Mouse (Mus musculus): ENCODE measurements around the gene Znhit1. TPM values are rescaled to one million over a fixed set of nuclear protein-coding genes. Genes with fewer than 3 reads are reported as not detected.

The Znhit1 gene
- polyA plus RNA-seq (2012; rRNA removed): 47.6 and 92.2 TPM in 2 replicates

DNA sequence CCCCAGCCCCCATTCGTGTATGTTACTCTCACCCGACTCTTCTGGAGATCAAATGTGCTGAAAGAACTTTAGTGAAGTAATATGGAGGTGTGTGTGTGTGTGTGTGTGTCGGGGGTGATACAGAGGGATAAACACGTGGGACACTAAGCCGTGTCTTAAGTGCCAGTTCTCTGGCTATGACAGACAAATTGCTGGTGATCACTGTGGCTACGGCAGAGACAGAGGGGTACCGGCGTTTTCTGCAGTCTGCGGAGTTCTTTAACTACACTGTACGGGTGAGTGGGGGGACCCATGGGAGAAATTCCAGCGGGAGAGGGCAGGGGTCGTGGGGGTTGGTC lies at the start of gene Znhit1:
Gene Znhit1, minus strand, starts transcription at position 88 of the 338 bp plus-strand sequence.
- Histone ChIP-seq H3K36me3 (ENCODE audit: control insufficient read depth, insufficient read depth, low read length) (peaks cover 18% of the 10 kb centered on the region), H3K27ac (ENCODE audit: insufficient read depth, low read depth, low read length) (peak within 1 kb of the TSS; percentile 75), H3K4me3 (ENCODE audit: low read depth, low read length) (peak within 1 kb of the TSS; percentile 96), H3K4me1 (ENCODE audit: control insufficient read depth, insufficient read depth, insufficient read length, low read length) (peaks cover 9% of the 10 kb centered on the region; the same call in 1 of the 2 replicates), H3K27me3 (ENCODE audit: control insufficient read depth, insufficient read depth, low read length) (no peaks in the 10 kb centered on the region)
- WGBS: 14% methylated on average over 12 of the region's 12 CpGs
- TF ChIP-seq CTCF (IDR thresholded peaks at IDR 0.05; ENCODE audit: extremely low read depth, insufficient read length, insufficient replicate concordance, low read depth, low read length): no peak
- TF ChIP-seq POLR2A (IDR thresholded peaks at IDR 0.05; ENCODE audit: low read depth, low read length): no peak

DNA sequence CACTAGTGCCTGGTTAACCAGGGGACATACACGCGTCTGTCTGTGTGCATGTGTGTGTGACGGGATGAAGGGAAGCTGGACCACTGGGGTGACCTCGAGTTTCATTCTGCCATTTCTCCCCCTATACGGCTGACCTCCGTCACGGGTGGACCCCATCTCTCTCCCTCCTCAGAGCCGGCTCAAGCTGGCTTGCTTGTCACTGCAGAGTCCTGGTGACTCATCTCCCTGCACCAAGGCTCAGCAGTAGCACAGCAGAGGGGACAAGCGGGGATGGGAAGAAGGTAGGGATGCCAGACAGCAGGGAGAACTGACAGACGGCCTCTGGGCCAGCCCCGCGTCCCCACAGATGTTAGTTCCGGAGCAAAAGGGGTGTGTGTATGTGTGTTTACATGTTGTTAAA lies 48.4 kb upstream of the Znhit1 start:
- Histone ChIP-seq H3K36me3 (ENCODE audit: control insufficient read depth, insufficient read depth, low read length) (peaks cover 45% of the 10 kb centered on the region), H3K4me3 (ENCODE audit: low read depth, low read length) (no peak overlapping the region), H3K4me1 (ENCODE audit: control insufficient read depth, insufficient read depth, insufficient read length, low read length) (peaks cover 25% of the 10 kb centered on the region), H3K27me3 (ENCODE audit: control insufficient read depth, insufficient read depth, low read length) (peaks cover 9% of the 10 kb centered on the region), H3K27ac (ENCODE audit: insufficient read depth, low read depth, low read length) (no peak overlapping the region)
- 90% methylated on average over 13 of the region's 13 CpGs for WGBS
- TF ChIP-seq POLR2A (IDR thresholded peaks at IDR 0.05; ENCODE audit: low read depth, low read length): no peak
- no peak for TF ChIP-seq CTCF (IDR thresholded peaks at IDR 0.05; ENCODE audit: extremely low read depth, insufficient read length, insufficient replicate concordance, low read depth, low read length)

DNA sequence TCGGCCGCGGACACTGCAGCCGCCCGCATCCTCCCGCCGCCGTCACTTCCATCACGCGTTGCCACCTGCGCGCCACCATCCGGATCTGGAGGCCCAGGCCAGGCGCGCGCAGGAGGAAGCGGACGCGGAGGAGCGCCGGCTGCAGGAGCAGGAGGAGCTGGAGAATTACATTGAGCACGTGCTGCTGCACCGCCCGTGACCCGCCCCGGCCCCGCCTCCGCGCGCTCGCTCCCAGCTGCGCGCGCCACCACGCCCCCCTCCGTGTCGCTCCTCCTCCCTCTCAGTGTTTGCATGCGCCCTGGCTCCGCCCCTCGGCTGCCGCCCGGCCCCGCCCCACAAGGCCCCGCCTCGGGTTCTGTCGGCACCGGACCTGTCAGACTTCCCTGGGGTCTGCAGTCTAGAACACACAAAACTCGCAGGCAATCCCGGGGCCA lies 44.8 kb upstream of the Znhit1 start:
- no peak overlapping the region for H3K27ac ChIP-seq (ENCODE audit: insufficient read depth, low read depth, low read length)
- peaks cover 19% of the 10 kb centered on the region for H3K36me3 ChIP-seq (ENCODE audit: control insufficient read depth, insufficient read depth, low read length)
- WGBS: under 1% methylated on average over 49 of the region's 49 CpGs
- TF ChIP-seq CTCF (IDR thresholded peaks at IDR 0.05; ENCODE audit: extremely low read depth, insufficient read length, insufficient replicate concordance, low read depth, low read length): no peak
- no peak for TF ChIP-seq POLR2A (IDR thresholded peaks at IDR 0.05; ENCODE audit: low read depth, low read length)
- peak overlapping the region; percentile 62 for H3K4me3 ChIP-seq (ENCODE audit: low read depth, low read length)
- H3K27me3 ChIP-seq (ENCODE audit: control insufficient read depth, insufficient read depth, low read length): peaks cover 33% of the 10 kb centered on the region
- H3K4me1 ChIP-seq (ENCODE audit: control insufficient read depth, insufficient read depth, insufficient read length, low read length): peaks cover 29% of the 10 kb centered on the region

DNA sequence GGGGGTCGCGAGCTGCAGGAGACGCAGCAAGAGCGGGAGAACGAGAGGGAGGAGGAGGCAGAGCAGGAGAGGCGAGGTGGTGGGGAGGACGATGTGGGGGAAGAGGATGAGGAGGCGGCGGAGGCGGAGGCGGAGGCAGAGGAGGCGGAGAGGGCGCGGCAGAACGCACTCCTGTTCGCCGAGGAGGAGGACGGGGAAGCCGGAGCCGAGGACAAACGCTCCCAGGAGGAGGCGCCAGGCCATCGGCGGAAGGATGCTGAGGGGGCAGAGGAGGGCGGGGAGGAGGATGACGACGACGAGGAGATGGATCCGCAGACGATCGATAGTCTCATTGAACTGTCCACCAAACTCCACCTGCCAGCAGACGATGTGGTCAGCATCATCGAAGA lies 44.2 kb upstream of the Znhit1 start:
- WGBS: 2% methylated on average over 33 of the region's 33 CpGs
- TF ChIP-seq POLR2A (IDR thresholded peaks at IDR 0.05; ENCODE audit: low read depth, low read length) (no peak), CTCF (IDR thresholded peaks at IDR 0.05; ENCODE audit: extremely low read depth, insufficient read length, insufficient replicate concordance, low read depth, low read length) (no peak)

DNA sequence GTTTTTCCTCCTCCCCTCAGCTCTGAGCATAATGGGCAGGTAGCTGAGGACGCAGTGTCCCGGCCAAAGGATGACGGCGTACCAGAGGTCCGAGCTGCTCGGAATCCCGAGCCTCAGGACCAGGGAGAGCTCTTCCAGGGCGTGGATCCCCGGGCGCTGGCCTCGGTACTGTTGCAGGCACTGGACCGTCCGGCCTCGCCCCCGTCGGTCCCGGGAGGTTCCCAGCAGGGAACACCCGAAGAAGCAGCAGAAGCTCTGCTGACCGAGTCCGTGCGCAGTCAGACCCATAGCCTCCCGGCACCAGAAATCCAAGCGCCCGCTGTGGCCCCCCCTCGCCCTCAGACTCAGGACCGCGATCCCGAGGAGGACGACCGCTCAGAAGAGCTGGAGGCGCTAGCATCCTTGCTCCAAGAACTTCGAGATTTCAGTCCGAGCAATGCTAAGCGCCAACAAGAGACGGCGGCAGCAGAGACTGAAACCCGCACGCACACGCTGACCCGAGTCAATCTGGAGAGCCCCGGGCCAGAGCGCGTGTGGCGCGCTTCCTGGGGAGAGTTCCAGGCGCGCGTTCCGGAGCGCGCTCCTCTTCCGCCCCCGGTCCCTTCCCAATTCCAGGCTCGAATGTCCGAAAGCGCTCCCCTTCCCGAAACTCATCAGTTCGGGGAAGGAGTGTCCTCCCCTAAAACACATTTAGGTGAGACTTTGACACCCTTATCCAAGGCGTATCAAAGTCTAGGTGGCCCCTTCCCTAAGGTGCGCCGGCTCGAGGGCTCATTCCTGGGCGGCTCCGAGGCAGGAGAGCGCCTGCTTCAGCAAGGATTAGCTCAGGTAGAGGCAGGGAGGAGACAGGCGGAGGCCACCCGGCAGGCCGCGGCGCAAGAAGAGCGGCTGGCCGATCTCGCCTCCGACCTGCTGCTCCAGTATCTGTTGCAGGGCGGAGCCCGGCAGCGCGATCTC lies 43.5 kb upstream of the Znhit1 start:
- peak overlapping the region; percentile 62 for H3K4me3 ChIP-seq (ENCODE audit: low read depth, low read length)
- H3K36me3 ChIP-seq (ENCODE audit: control insufficient read depth, insufficient read depth, low read length): peaks cover 6% of the 10 kb centered on the region; the same call in 1 of the 2 replicates
- H3K27me3 ChIP-seq (ENCODE audit: control insufficient read depth, insufficient read depth, low read length): peaks cover 41% of the 10 kb centered on the region
- TF ChIP-seq CTCF (IDR thresholded peaks at IDR 0.05; ENCODE audit: extremely low read depth, insufficient read length, insufficient replicate concordance, low read depth, low read length) (no peak), POLR2A (IDR thresholded peaks at IDR 0.05; ENCODE audit: low read depth, low read length) (no peak)
- WGBS: 1% methylated on average over 78 of the region's 78 CpGs
- H3K27ac ChIP-seq (ENCODE audit: insufficient read depth, low read depth, low read length): no peak overlapping the region
- peaks cover 29% of the 10 kb centered on the region for H3K4me1 ChIP-seq (ENCODE audit: control insufficient read depth, insufficient read depth, insufficient read length, low read length)

More for the DNA sequence above, 44.2 kb upstream of the Znhit1 start:
- H3K36me3 ChIP-seq (ENCODE audit: control insufficient read depth, insufficient read depth, low read length): peaks cover 12% of the 10 kb centered on the region
- peaks cover 35% of the 10 kb centered on the region for H3K27me3 ChIP-seq (ENCODE audit: control insufficient read depth, insufficient read depth, low read length)
- H3K4me1 ChIP-seq (ENCODE audit: control insufficient read depth, insufficient read depth, insufficient read length, low read length): peaks cover 29% of the 10 kb centered on the region
- peak overlapping the region; percentile 62 for H3K4me3 ChIP-seq (ENCODE audit: low read depth, low read length)
- H3K27ac ChIP-seq (ENCODE audit: insufficient read depth, low read depth, low read length): no peak overlapping the region

DNA sequence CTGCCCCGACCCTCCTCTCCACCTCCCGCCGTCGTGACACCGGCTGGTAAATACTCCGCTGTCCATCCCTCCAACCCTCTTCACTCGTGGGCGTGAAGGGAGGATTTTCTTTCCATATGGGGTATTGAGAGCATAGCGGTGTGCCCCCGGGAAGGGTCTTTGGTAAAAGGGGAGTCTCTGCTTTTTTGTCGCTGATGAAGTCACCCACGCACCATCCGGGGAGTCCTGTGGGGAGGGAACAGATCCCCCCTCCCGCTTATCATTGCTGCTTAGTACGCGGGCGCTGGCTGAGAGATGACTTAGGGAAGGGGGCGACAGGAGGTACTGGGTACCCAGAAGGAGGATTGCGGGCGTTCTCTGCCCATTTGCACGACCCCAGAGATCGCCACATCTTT lies 42.6 kb upstream of the Znhit1 start:
- Histone ChIP-seq H3K27me3 (ENCODE audit: control insufficient read depth, insufficient read depth, low read length) (peaks cover 51% of the 10 kb centered on the region), H3K4me3 (ENCODE audit: low read depth, low read length) (peak overlapping the region; percentile 9; the same call in 1 of the 2 replicates), H3K36me3 (ENCODE audit: control insufficient read depth, insufficient read depth, low read length) (peaks cover under 1% of the 10 kb centered on the region; the same call in 1 of the 2 replicates), H3K27ac (ENCODE audit: insufficient read depth, low read depth, low read length) (no peak overlapping the region), H3K4me1 (ENCODE audit: control insufficient read depth, insufficient read depth, insufficient read length, low read length) (peaks cover 29% of the 10 kb centered on the region)
- 17% methylated on average over 22 of the region's 22 CpGs for WGBS
- TF ChIP-seq CTCF (IDR thresholded peaks at IDR 0.05; ENCODE audit: extremely low read depth, insufficient read length, insufficient replicate concordance, low read depth, low read length) (no peak), POLR2A (IDR thresholded peaks at IDR 0.05; ENCODE audit: low read depth, low read length) (no peak)
